Mouse (Mus musculus) megakaryocyte progenitor cell, adult 5-6 weeks (primary cell): ENCODE results near the gene Siglech. TPM values are rescaled to one million over a fixed set of nuclear protein-coding genes. Genes with fewer than 3 reads are reported as not detected.
"Not testable (repeated sequence)": the region's sequence is repeated elsewhere in the genome, so short reads cannot be mapped to it uniquely, and the experiment has no call there.

Experiments
- ATAC-seq: replicated peaks from 2 replicates; pipeline ENCODE4 v1.8.0; 2016; ENCODE audit warnings: mild to moderate bottlenecking, moderate TSS enrichment, inconsistent platforms; ENCODE audit not compliant: poor library complexity
- total RNA-seq, 2 experiments: library from RNA; stranded (forward) in 1 of 2; stranded (reverse) in 1 of 2; fragments of 157-497, 149-512 nt in 1 of 2; fragments of 200-1000 nt in 1 of 2; gene quantifications; 2 replicates each; pipeline versions ENCODE4 v1.2.3 to v1.2.4; 2015 to 2017

The Siglech gene
- total RNA-seq (2015) (0.10 TPM in 1 of 2 replicates, not detected in the other), total RNA-seq (2017) (0.46 TPM in 1 of 2 replicates, not detected in the other)

DNA sequence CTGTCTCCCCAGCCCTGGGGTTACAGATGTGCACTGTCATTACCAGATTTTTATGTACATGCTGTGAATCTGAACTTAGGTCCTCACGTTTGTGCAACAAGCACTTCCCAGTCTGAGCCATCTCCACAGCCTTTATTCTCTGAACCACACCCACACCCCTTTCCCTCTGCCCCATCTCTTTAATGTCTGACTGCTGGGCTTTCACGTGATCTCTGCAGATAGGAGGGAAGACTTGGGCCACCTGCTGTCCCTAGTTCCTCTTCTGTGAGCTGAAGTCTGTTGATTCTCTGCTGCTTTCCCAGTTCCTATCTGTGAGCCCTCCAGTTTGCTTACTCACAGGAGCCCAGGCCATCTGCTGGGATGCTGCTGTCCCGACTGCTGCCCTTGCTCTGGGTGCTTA, at the start of gene Siglech:
Gene Siglech, plus strand, starts transcription at position 253 of the 400 bp plus-strand sequence.
- ATAC-seq = peak; percentile 92

DNA sequence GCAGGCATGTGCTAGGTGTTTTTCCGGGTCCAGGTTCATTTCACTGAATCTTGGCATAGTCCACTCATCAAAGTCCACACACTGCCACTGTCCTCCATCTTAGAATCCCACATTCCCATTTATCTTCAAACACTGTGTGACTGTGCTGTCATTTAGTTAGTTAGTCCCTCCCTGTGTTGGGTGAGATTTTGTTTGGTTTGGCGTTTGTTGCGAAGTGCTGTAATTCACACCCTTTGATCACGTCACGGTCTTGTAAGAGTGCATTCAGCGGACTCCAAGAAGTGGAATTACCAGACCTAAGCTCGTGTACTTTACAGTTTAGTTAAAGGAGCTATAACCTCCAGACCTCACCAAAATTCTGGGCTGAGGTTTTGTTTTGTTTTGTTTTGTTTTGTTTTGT, 45.3 kb upstream of the Siglech start:
- ATAC-seq = no peak

DNA sequence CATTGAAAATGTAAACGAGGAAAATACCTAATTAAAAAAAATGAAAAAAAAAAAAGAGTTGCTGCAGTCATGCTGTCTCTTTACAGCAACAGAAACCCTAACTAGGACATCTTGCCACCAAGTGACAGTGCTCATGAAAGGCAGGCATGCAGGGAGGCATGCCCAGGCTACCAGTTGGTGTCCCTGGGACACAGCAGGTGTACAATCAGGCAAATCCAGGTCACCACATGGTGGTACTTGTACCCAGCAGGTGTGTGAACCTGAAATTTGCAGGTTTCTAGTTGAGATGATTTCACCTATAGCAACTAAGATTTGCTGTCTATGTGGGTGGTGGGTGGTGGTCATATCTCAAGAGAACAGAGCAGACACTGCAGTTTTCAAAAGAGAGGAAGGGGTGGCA, 39.1 kb upstream of the Siglech start:
- ATAC-seq = no peak

DNA sequence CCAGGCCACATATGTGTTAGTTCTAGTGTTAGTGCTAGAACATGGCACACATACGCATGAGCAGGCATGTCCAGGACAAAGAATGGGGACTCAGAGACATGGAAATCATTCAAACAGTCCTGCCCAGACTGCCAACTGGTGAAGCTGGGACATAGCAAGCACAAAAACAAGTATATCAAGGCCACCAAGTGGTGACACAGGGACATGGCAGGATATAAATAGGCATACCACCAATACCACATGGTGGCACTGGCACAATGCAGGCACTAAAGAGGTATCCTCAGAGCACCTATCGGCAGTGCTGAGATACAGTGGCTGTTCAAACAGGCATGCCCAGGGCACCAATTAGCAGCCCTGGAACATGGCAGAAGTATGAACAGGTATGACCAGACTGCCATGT, 33.5 kb upstream of the Siglech start:
- ATAC-seq = peak; percentile 73

DNA sequence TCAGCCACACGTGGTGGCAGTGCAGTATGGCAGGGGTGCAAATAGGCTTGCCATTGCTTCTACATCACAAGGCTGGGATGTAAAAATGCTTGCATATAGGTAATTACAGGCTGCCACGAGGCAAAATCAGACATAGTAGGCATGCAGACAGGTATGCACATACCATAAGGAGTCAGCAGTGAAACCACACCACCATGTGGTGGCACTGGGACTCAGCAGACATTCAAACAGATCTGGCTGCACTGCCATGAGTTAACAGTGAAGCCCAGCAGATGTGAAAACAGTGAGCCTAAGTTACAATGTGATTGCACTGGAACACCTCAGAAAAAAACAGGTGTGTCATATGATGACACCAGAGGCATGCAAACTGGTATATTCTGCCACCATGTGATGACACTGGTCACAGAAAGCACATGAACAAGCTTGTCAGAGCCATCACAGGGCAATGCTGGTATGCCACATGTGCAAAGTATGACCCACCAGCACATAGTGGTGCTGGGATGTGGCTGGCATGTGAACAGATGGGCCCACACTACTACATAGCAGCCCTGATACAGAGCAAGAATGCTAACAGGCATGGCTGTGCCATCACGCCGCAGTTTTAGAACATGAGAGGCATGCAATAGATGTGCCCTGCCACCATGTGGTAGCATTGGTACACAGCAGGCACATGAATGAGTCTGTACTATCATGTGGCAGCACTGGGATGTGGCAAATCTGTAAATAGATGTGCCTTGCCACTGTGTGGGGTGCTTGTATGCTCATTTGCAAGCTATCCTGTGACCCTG, 30.7 kb upstream of the Siglech start:
- ATAC-seq = peak; percentile 88

DNA sequence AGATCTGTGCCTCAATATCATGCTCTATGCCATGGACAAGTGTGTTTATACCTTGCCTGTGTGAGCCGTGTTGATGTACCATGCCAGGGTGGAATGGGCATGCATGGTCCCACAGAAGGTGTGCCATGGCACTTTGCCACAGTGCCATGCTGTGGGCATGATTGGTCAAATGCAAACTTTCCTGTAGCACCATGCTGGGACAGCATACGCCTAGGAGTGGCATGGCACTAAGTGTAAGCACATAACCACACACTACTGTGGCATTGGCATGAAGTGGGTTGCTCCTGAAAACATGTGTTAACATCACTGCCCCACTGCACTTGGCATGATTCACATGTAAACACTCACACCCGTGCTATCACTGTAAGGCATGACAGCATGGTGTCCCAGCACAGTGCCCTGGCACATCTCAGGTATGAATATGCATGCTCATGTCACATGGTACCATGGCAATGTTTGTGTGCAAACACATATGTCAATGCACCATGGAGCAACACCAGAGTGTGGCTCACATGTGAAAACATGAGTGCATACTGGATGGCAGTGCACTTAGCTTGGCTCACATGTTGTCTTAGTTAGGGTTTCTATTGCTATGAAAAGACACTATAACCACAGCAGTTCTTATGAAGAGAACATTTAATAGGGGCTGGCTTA, 24.2 kb upstream of the Siglech start:
- no peak for ATAC-seq

DNA sequence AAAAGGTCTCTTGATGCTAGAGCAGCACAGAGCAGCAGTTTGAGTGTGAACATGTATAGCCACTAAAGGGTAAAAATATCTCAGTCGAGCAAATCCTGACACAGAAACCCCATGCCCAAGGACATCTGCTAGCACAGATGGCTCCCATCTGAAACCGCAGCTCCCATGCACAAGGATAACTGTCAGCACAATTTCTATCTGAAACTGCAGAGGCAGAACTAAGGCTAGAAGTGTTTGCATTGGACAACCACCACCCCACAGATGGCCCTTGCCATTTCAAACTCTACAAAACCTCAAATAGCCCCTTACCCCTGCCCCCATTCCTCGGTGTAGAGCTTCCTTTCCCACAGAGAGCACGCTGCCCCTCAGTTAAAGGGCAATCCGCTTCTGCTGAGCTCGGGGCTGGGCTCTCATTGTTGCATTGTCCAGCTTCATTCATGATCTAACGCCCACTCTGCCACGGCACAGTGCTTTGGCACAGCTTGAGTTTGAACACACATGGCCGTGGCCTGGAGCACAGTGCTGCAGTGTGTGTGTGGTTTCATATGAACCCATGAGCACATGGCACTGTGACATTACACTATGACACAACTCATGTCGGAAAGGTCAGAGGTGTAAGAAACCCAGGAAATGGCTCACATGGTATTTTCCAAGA, 23.3 kb upstream of the Siglech start:
- no peak for ATAC-seq

DNA sequence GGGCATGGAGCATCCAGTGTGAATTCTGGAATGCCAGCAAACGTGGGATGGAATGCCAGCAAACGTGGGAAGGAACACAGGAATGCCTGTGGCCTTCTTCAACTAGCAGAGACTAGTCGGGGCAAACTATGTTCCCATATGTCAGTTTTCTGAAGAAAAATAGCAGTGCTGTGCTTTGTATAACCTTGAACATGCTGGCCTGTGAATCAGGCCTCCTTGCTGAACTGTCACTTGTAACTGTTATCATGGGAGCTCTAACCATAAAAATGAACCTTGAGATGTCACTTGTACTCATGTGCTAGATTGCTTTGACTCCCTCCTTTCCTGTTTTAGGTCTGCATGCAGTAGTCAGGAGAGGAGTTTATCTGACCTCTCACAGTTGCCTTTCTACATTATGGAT, 17.1 kb upstream of the Siglech start:
- no peak for ATAC-seq

DNA sequence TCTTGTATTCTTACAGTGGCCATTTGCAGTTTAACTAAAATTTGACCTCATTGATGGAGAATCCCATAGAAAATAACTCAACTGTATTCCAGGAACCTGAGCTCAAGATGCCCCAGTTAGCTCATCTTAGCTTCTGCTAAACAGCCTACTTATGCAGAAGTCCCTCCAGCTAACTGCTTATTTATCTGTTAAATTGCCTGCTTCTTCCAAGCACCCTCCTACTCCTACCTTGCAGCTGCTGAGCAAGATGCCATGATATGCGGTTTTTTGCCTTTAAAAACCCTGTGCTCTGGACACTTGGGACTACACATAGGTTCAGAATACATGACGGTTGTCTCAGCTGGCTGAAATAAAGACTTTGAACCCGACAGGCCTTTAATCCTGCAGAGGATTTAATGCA, 8.6 kb upstream of the Siglech start:
- no peak for ATAC-seq

DNA sequence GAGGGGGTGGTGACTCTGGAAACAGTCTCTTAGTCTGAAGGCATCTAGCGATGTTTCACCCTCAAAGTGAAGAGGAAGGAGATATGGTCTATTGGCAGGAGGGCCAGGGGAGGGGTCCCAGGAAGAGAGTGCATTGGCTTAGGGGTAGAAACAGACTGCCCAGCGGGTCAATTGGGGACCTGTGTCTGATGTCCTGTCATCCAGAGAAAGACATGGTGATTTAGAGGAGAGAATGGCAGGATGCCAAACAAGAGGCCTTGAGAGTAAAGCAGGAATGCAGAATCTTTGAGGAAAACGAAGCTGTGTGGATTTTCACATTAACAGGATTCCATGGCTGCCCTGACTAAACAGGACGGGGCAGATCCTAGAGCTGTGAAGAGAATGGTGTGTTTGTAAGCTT, 12.0 kb downstream of the Siglech start:
- no peak for ATAC-seq

DNA sequence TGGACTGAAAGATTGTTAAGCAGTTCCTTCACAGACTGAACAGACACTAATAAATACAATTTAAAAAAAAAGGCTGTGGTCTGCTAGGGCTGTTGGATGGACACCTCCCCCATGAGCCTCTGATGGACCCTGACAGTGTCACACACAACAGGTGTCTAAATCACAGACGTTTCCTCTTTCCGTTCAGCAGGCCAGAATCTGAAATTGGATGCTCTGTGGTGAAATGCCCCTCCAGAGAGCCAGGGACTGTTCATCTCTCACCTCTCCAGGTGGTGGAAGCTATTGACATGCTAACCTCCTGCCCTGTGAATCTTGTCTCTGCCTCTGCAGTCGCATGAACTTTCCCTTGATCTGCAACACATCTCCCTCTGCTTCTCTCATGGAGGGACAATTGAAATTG, 14.5 kb downstream of the Siglech start:
- no peak for ATAC-seq

DNA sequence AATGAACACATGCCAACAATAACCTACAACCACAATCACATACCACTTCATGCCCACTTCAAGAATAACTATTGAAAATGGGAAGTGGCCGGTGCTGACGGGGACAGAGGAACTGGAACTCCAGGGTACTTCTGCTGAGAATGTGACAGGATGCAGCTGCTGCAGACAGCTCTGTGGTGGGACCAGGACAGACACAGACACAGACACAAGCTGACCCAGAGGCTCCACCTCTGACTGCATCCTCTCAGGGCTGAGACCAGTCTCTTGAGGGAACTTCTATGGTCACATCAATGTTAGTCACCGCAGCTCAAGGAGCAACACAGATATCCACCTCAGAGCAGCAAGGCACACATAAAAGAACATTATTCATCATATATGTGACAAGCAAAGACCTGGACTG, 16.6 kb downstream of the Siglech start:
- ATAC-seq = peak; percentile 98

DNA sequence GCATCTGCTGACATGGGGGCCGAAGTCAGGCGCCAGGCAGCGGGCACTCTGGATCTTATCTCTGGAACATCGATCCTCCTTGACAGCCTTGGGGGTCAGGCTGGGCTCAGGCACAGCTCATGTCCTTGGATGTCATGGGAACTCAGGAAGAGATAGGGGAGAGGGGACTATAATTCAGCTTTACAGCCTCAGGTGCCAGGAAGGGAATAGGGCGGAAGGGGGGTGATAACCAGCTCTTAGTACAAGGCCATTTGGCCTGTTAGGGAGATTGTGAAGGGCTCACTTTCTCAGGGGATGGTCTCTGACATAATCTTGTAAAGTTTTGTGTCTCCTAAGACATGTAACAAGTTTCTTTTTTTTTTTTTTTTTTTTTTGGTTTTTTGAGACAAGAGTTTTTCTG, 22.6 kb downstream of the Siglech start:
- not testable (repeated sequence) for ATAC-seq

DNA sequence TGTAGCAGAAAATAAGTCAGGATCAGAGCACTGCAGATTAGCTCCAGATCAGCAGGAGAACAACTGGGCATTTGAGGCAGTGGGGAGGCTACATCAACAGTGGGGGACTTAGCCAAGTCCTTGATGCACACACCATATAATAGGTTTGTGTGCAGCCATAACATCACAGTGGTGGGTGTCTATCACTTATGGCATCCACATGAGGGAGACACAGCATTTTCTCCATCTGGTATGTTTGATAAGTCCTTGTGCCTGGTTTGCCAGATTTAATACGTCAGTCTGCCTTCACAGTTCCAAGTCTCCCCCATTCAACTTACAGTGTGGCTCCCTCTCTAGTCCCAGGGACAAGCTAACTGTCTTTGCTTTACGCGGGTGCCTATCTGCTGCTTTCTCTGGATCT, 24.3 kb downstream of the Siglech start:
- peak; percentile 13; the same call in 1 of the 2 replicates for ATAC-seq

DNA sequence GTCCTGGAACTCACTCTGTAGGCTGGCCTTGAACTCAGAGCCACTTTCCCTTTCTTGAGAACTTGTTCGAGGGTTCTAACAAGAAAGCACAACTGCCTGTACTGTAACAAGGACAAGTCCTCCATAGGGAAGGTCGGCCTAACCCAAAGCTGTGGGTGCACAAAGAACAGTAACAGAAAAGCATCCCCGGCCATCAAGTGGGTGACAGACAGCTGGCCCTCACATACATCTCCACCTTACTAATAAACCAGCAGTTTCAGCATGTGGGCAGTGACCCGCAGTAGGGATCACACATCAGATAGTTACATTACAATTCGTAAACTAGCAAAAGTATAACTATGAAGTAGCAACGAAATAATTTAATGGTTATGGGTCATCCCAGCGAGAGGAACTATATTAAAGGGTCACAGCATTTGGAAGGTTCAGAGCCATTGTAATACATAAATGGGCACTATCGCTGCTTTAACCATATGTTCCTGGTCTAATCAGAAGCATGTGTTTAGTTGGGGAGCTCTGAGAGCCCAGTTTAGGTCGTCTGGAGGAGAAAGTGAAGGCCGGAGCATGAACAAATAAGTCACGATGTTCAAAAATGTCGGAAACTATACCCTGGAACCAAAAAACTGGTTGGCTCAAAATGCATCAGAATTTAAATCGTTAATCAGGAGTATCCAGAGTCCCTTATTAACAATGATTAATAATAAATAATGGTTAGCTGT, 25.4 kb downstream of the Siglech start:
- no peak for ATAC-seq

DNA sequence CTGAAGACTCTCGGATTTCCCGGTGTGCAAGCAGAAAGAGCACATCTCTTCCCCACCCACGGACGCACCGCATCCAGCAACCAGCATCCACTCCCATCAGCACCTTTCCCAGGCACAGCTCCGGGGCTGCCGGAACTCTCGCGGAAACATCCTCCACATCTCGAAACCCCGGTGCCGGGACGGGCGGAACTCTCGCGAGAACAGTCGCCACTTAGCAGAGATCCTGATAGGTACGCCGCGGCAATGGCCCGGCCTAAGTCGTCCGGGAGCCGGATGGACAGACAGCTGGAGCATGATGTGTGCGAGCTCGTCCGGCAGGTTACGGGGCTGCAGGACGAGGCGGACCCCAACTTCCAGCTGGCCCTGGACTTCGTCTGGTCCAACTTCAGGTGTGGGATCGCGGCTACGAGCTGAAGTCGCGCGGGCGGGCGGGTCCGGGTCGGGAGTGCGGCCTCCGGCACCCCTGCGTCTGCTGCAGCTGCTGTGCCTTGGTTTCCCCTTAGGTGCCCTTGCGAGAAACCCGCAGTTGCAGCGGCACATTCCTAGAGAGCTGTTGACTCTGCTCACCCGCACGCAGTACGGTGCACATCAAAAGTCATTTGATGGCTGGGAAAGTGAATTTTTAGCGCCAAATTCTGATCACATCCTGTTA, 26.1 kb downstream of the Siglech start, which contains the start of gene Tubgcp5:
Gene Tubgcp5, plus strand, starts transcription at position 203 of the 652 bp plus-strand sequence.
- ATAC-seq = peak; percentile 99

DNA sequence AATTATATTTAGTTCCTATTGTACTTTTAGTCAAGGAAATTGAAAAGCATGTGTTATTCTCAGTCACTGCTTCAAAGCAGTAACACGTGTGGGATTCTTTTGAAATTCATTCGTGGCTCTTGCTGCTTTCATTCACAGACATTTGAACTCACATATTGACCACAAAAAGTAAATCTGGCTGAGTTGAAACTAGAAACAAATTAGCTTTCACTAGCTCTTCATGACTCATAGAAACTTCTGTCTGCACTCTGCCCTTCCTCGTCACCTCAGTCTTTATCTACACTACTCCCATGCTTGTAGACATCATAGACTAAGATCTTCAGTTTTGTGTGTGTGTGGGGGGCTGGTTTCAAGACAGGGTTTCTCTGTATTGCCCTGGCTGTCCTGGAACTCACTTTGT, 32.0 kb downstream of the Siglech start:
- ATAC-seq = no peak

DNA sequence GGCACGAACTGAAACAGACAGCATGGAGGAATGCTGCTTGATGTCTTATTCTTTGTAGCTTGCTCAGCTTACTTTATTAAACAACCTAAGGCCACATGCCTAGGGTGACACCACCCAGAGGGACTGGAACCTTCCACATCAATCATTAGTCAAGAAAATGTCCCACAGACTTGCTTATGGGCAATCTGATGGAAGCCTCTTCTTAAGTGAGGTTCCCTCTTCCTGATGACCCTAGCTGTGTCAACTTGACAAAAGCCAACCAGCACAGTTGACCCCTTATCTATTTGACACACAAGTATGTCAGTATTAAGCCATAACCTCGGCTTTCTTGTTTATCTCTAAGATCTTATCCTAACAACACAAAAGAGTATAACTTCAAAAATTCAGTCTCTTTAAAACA, 42.0 kb downstream of the Siglech start:
- ATAC-seq = no peak

DNA sequence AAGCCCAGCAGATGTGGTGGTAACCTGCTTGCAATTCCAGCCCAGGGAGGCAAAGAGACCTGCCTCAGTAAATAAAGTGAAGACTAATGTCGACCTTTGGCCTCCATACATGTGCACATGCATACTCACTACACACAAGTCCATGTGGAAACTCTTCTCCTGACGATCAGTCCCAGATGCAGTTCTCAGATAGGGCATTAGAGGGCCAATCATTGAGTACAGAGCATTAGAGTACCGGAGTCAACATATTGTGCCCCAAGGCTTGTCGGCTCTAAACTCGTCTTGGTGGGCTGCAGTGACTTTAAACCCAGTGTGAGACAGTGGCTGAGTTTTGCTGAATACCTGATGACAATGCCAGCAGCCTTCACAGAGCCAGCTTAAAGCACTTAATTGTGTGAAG, 56.5 kb downstream of the Siglech start:
- 0 out of 2 replicates have a peak, but pooled peaks have one; percentile 17 for ATAC-seq

DNA sequence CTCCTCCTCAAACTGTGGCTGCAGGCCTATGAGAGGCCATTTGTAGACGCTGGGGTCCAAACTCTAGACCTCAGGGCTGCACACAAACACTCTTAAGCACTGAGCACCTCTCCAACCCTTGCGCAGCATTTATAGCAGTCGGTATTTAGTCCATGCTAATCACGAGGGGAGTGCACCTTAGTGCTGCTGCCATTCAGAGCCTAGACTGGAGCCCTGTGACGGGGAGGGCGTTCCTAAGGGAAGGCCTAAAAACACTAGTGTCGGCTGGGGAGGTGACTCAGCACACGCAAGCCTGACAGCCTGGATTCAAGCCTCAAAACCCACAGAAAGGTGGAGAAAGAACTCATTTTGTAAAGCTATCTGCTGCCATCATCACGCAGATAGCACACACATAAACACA, 59.6 kb downstream of the Siglech start:
- no peak for ATAC-seq
